Mouse (Mus musculus) hematopoietic stem cell, adult 5-6 weeks (primary cell): ENCODE measurements around the gene Fat4. TPM values are rescaled to one million over a fixed set of nuclear protein-coding genes. Genes with fewer than 3 reads are reported as not detected.

Experiments used
- ATAC-seq, 2 experiments: fragments of 125-278 bp in 1 of 2; replicated peaks in 1 of 2; 2 replicates each; pipeline ENCODE4 v1.8.0; 2016 to 2017; ENCODE audit warnings: inconsistent platforms in 2 of 2, mild to moderate bottlenecking in 2 of 2, moderate number of reproducible peaks in 2 of 2, low read depth in 1 of 2, moderate TSS enrichment in 1 of 2; ENCODE audit not compliant: low FRiP score in 2 of 2, poor library complexity in 2 of 2, severe bottlenecking in 2 of 2, insufficient read depth in 1 of 2, low TSS enrichment in 1 of 2
- total RNA-seq: library from RNA; stranded (forward); fragments of 172-1452, 232-1000 nt; gene quantifications from 2 replicates; pipeline ENCODE4 v1.2.3, GENCODE M21; 2017

The Fat4 gene
- total RNA-seq, 1 experiment from 2014 or later = 0.10 TPM

DNA sequence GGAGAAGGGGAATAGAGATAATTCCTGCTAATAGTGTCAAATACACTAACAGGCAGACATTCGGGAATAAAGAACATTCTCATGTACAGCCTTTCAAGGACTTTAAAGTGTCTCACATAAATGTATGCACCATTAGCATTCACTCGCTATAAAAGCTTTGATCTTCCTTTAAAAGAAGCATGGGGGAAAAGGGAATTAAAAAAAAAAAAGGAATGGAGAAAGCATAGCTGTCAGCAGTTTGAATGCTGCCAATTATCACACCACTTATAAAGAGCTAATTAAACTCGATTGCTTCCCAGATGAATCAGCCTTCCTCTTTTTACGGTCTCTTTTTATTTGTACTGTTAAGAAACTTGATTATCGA is 161.5 kb downstream of the Fat4 start:
- ATAC-seq = no peak

DNA sequence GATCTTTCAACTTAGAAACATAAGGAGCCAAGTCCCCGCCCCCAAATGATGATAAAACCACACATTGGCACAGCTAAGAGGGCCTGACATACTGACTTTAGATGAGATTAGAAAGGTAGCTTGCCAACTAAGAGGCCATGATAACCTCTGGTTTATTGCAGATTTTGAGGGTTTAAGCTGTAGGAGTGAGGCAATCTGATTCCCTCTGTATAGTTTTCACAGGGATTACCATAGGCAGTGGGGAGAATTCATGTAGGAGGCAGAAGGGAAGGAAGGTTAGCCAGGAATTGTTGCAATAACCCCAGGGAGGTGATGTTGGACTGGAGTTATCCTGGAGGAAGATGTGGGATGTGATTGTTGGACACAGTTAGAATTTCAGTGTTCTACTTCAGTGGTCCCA is 163.4 kb downstream of the Fat4 start:
- ATAC-seq = no peak

DNA sequence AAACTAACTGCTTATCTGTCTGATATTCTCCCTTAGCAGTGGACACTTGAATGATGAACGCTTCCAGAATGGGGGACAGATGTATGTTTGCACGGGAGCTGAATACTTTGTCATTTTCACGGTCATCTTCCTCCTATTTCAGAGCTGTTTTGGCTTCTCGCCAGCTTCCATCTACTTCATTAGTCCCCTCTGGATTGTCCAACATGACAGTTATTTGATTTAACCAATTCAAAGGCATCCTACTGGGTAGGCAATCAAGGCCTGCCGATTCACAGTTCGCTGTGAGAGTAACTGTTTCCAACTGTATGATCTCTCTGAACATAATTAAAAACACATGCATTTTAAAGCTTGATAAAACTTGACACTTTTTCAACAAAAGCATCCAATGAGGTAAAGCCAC is 166.3 kb downstream of the Fat4 start:
- ATAC-seq = no peak
